Mouse (Mus musculus) lung, adult 2 months (tissue): ENCODE results near the gene Tsga10ip.

Source experiments
- CTCF ChIP-seq: fragments of 200-500 bp; IDR thresholded peaks from 2 replicates; pipeline ENCODE4 v1.5.1; 2011; ENCODE audit warnings: mild to moderate bottlenecking, low read length, control low read depth; ENCODE audit not compliant: insufficient read depth
- POLR2A ChIP-seq: fragments of 200-500 bp; IDR thresholded peaks from 2 replicates; pipeline ENCODE4 v1.6.1; 2011; ENCODE audit warnings: low read depth, mild to moderate bottlenecking, control low read depth, low read length, borderline replicate concordance; ENCODE audit errors: extremely low read depth

- TF ChIP-seq CTCF: no peak
- TF ChIP-seq POLR2A: no peak
These were observed 29.6 kb downstream of the Tsga10ip start for GRCm38 (mm10) chr19:5372724-5373123.
